Mouse (Mus musculus) ovary, postnatal 14 days (tissue): ENCODE measurements at regions not wholly inside any gene's neighbourhood (a gene's known extent, or its start where the extent isn't known, plus 50 kb on each side); places are given as distances from the start of the nearest gene placed in this dataset.
"Not testable (repeated sequence)": the region's sequence is repeated elsewhere in the genome, so short reads cannot be mapped to it uniquely, and the experiment has no call there.

Experiments
- DNase-seq: peaks from one replicate; pipeline ENCODE4 v3.0.0; 2022; ENCODE audit warnings: low spot score

DNA sequence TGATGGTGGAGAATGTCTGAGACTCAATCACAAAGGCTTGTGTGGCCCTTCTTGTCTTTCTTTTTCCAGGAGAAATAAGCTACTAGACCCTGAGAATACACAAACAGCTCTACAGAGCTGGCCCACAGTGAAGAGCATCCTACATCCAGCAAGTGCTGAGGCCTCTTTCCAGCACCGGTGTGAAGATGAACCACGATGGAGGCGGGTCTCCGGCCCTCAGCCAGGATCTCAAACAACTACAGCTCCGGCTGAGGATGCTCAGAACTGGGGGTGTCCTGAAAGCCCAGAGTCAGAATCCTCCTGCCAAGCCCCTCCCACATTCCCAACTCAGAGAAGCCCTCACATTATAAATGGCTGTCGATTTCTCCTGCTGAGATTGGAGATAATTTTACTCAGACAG is 407.9 kb downstream of the Lrig3 start:
- no peak for DNase-seq

- DNase-seq, result no peak
Observed at GRCm38 (mm10) chr10:126371881-126372280, 405.9 kb downstream of the Lrig3 start.

DNA sequence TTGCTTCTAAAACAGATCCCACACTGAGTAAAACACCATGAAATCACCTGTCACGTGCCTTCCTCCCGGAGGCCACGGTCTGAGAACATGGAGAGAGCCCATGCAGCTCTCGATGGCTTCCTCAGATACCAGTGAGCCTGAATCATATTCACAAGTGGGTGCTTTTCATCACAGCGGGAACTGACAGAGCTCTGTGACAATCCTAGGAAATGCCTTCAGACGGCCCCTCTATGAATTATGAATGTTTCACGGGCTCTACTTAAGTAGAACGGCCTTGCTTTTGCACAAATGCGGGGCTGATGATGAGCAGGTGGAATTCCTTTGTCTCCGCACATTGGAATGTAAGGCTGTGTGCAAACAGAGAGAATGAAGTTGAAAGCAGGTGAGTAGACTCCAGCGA is 383.1 kb downstream of the Lrig3 start:
- no peak for DNase-seq

- DNase-seq, result no peak
Observed at GRCm38 (mm10) chr10:126337426-126337825, 371.5 kb downstream of the Lrig3 start.

GRCm38 (mm10) chr10:126333786-126334185 is 367.8 kb downstream of the Lrig3 start:
- no peak for DNase-seq

DNA sequence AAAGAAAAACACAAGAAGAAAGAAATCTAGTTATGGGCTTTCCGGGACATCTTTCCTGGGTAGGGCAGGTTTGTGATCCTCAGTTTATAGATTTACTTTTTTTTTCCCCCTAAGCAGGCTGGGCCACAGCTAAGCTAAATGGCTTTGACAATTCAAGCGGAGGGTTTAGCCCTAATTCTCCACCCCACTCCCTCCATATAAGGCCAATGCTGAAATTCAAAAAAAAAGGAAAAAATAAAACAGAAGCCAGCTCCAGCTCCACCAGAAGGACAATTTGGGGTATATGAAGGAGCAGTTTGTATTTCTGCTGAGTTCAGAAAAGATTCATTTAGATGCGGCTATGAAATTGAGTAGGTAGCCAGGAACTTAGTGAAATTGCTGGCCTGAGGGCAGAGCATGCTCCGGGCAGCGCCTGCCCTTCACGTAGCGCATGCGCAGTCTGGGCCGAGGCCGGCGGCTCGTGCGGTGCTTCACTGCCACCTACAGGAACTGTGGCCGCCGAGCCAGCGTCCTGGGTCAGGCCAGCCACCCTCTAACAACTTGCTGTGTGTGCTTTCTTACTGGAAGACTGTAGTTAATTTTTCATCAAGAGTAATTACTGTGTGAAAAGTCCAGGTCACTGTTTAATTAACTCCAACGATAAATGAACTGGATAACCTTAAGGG is 364.5 kb downstream of the Lrig3 start:
- peak; percentile 95 for DNase-seq

- DNase-seq, result no peak
Observed at GRCm38 (mm10) chr10:126320831-126321230, 354.9 kb downstream of the Lrig3 start.

GRCm38 (mm10) chr10:126319795-126320194 is 353.8 kb downstream of the Lrig3 start:
- DNase-seq, result no peak

- DNase-seq, result no peak
Observed at GRCm38 (mm10) chr10:126299962-126300361, 334.0 kb downstream of the Lrig3 start.

- DNase-seq, result no peak
Observed at GRCm38 (mm10) chr10:126298211-126298610, 332.2 kb downstream of the Lrig3 start.

DNA sequence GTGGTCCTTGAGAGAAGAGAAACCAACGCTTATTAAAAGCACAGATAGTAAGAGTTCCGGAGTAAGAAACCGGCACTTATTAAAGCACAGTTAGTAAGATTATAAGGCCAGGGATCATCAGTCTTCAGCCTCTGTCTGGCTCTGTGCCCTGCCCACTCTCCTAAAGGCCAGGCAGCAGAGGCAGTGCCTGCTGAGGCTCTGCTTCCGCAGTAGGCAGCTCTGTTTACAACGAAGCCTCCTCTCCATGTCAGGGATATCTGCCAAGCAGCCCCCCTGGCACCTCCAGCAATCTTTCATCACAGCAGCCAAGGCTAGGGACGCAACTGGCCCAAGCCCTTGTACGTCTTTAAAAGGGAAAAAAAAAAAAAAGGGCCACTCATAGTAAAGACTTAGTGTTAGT is 329.9 kb downstream of the Lrig3 start:
- DNase-seq, result no peak

GRCm38 (mm10) chr10:126291765-126292164 is 325.8 kb downstream of the Lrig3 start:
- DNase-seq, result no peak

- DNase-seq, result not testable (repeated sequence)
Observed at GRCm38 (mm10) chr10:126285096-126285495, 319.1 kb downstream of the Lrig3 start.

GRCm38 (mm10) chr10:126270376-126270775 is 304.4 kb downstream of the Lrig3 start:
- DNase-seq, result no peak

- no peak for DNase-seq
Observed at GRCm38 (mm10) chr10:126267321-126267998, 301.5 kb downstream of the Lrig3 start.

DNA sequence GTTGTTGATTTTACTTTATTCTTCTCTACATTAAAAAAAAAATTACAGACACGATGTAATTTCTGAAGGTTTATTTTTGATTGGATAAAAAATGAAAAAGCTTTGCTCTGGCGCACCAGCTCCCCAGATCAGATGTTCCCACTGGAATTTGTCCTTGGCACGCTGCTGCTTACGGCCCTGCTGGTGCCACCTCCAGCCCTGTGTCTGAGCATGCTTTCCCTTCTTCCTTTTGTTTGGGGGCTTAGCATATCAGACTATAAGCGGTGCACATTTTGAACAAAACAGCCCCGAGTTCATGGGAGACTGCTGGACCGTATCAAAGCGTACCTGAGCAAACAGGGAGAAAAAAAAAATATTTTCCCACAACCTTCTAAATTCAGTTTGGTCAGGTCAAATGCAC is 291.2 kb downstream of the Lrig3 start:
- DNase-seq, result no peak

DNA sequence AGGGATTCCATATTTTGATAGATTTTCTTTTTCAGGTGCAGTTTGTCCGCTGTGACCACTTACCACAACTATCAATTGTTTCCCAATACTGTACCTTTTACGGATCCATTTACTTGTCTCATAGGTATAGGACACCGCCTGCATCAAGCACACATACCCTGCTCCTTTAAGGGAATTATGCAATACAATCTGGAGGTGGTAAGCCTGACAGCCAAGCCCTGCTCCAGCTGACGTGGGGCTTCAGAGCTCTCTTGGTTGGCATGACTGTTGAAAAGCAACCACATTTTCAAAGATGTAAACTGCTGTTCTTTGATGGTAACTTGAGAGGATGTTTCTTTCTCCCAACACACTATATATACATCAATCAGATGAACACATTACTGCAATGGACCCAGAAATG is 288.2 kb downstream of the Lrig3 start:
- no peak for DNase-seq

DNA sequence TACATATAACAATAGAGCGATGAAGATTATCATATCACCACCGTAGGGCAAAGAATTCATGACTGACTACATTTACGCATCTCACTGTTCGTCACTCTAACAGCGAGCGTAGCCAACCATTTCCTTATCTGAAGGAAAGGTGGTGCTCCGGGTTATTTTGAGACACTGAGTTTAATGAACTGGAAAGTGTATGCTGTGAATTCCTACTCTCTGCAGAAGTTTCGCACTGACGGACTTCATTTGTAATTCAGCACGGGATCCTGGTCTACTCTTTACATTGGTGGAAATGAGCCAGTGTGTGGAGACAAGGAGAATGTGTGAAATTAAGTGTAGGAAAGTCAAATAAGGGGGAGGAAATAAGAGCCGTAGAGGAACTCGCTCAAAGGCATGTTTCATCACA is 283.2 kb downstream of the Lrig3 start:
- DNase-seq, result no peak

GRCm38 (mm10) chr10:126243051-126243450 is 277.1 kb downstream of the Lrig3 start:
- DNase-seq, result no peak

DNA sequence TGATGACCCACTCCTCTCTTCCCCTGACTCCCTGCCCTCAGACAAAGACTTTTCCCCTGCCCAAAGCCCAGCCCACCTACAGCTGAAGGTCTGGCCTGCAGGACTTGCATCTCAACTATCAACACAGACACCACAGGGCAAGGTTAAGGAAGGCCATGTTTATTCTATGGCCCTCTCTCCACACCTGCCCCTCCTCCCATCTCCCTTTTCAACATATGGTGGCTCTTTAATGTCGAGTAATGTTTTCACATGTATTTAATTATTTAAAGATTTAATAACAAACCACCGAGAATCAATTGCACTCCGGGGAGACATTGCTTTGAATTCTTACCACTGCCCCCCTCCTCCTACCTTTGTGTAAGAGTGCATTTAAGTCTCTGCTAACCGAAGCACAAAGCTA is 273.6 kb downstream of the Lrig3 start:
- DNase-seq, result no peak
